Mouse (Mus musculus): ENCODE results near the gene Gm6899.

Gm6899 gene

GRCm38 (mm10) chr11:26593061-26594059, at the start of gene Gm6899, which contains the start of gene Vrk2:
Gene Gm6899 (plus strand): TSS chr11:26593241.
Gene Vrk2 (minus strand): TSS chr11:26593999.
- DNase-seq (ENCODE audit: low spot score): peak; percentile 80

GRCm38 (mm10) chr11:26551551-26551950, 41.5 kb upstream of the Gm6899 start:
- no peak for DNase-seq (ENCODE audit: low spot score)

- no peak for DNase-seq (ENCODE audit: low spot score)
Observed at GRCm38 (mm10) chr11:26585409-26586366, 7.4 kb upstream of the Gm6899 start.

GRCm38 (mm10) chr11:26586367-26587183, 6.5 kb upstream of the Gm6899 start:
- DNase-seq (ENCODE audit: low spot score): no peak

- no peak for DNase-seq (ENCODE audit: low spot score)
Observed at GRCm38 (mm10) chr11:26587184-26587524, 5.9 kb upstream of the Gm6899 start.

GRCm38 (mm10) chr11:26592395-26593053, 517 bp upstream of the Gm6899 start:
- DNase-seq (ENCODE audit: low spot score): peak; percentile 22

GRCm38 (mm10) chr11:26594487-26594886, 1.4 kb downstream of the Gm6899 start:
- no peak for DNase-seq (ENCODE audit: low spot score)

- no peak for DNase-seq (ENCODE audit: low spot score)
Observed at GRCm38 (mm10) chr11:26596186-26596585, 3.1 kb downstream of the Gm6899 start.

GRCm38 (mm10) chr11:26597145-26597544, 4.1 kb downstream of the Gm6899 start:
- no peak for DNase-seq (ENCODE audit: low spot score)

- DNase-seq (ENCODE audit: low spot score): no peak
Observed at GRCm38 (mm10) chr11:26597761-26598160, 4.7 kb downstream of the Gm6899 start.

- DNase-seq (ENCODE audit: low spot score): no peak
Observed at GRCm38 (mm10) chr11:26598876-26599275, 5.8 kb downstream of the Gm6899 start.

- DNase-seq (ENCODE audit: low spot score): no peak
Observed at GRCm38 (mm10) chr11:26600692-26601091, 7.7 kb downstream of the Gm6899 start.

- DNase-seq (ENCODE audit: low spot score): no peak
Observed at GRCm38 (mm10) chr11:26601571-26602175, 8.6 kb downstream of the Gm6899 start.

- DNase-seq (ENCODE audit: low spot score): no peak
Observed at GRCm38 (mm10) chr11:26604061-26604655, 11.1 kb downstream of the Gm6899 start.

- no peak for DNase-seq (ENCODE audit: low spot score)
Observed at GRCm38 (mm10) chr11:26608795-26609194, 15.8 kb downstream of the Gm6899 start.

GRCm38 (mm10) chr11:26618475-26619223, 25.6 kb downstream of the Gm6899 start:
- DNase-seq (ENCODE audit: low spot score): no peak

GRCm38 (mm10) chr11:26622727-26623126, 29.7 kb downstream of the Gm6899 start:
- DNase-seq (ENCODE audit: low spot score): no peak

- DNase-seq (ENCODE audit: low spot score): no peak
Observed at GRCm38 (mm10) chr11:26636239-26636638, 43.2 kb downstream of the Gm6899 start.

GRCm38 (mm10) chr11:26640314-26640785, 47.3 kb downstream of the Gm6899 start:
- no peak for DNase-seq (ENCODE audit: low spot score)

All from spleen, adult 12 weeks (tissue).